Mouse (Mus musculus) lung, embryonic 14.5 days (tissue): ENCODE results near the gene Sppl2b. TPM values are rescaled to one million over a fixed set of nuclear protein-coding genes. Genes with fewer than 3 reads are reported as not detected.
"Not testable (repeated sequence)": the region's sequence is repeated elsewhere in the genome, so short reads cannot be mapped to it uniquely, and the experiment has no call there.

Experiments
- ATAC-seq: fragments of 200-750 bp; cut with Nextera tagmentation; 2 replicates; pipeline ENCODE4 v1.8.0; 2017; ENCODE audit warnings: mild to moderate bottlenecking, moderate TSS enrichment, moderate library complexity; ENCODE audit not compliant: insufficient read depth
- DNase-seq: peaks from one replicate; pipeline ENCODE4 v3.0.0-alpha.2; 2015
- H3K27ac ChIP-seq: fragments of 300-500 bp; sonication (generic); 2 replicates; pipeline ENCODE4 v1.5.1; 2014; ENCODE audit warnings: low read depth, mild to moderate bottlenecking, moderate library complexity
- H3K27me3 ChIP-seq: fragments of 300-500 bp; sonication (generic); 2 replicates; pipeline ENCODE4 v1.6.1; 2014; ENCODE audit warnings: low read length, control low read depth; ENCODE audit not compliant: insufficient read depth
- H3K36me3 ChIP-seq: fragments of 300-500 bp; sonication (generic); 2 replicates; pipeline ENCODE4 v1.6.1; 2014; ENCODE audit warnings: control low read depth; ENCODE audit not compliant: insufficient read depth
- H3K4me1 ChIP-seq: fragments of 300-500 bp; sonication (generic); 2 replicates; pipeline ENCODE4 v1.6.1; 2014; ENCODE audit warnings: antibody characterized with exemption, control low read depth; ENCODE audit not compliant: insufficient read depth
- H3K4me2 ChIP-seq: fragments of 300-500 bp; sonication (generic); 2 replicates; pipeline ENCODE4 v1.6.1; 2014; ENCODE audit warnings: mild to moderate bottlenecking
- H3K4me3 ChIP-seq: fragments of 300-500 bp; sonication (generic); 2 replicates; pipeline ENCODE4 v1.5.1; 2014; ENCODE audit warnings: low read depth, low read length
- H3K9ac ChIP-seq: fragments of 300-500 bp; sonication (generic); 2 replicates; pipeline ENCODE4 v1.6.1; 2014
- H3K9me3 ChIP-seq: fragments of 300-500 bp; sonication (generic); 2 replicates; pipeline ENCODE4 v1.6.1; 2016; ENCODE audit warnings: low read depth, low read length, control low read depth
- CTCF ChIP-seq: IDR thresholded peaks from 2 replicates; pipeline ENCODE4 v1.5.1; 2016; ENCODE audit warnings: antibody characterized with exemption, low read depth
- WGBS: fragments of 180-500 bp; shearing (Covaris S2); extraction: QIAGEN DNeasy Blood & Tissue Kit; methylation state at CpG from one replicate; pipeline ENCODE4 v1.1.7; 2014; 5-methylcytosine and 5-hydroxymethylcytosine counted together
- polyA plus RNA-seq: library from polyadenylated mRNA; unstranded; fragments of >200 nt; fragmentation: Nextera tagmentation; extraction: Ambion mirVana; gene quantifications from 2 replicates; pipeline ENCODE4 v1.2.1, GENCODE M21; 2014

Gene Sppl2b
- polyA plus RNA-seq, 1 experiment from 2014 or later, result 38.7 TPM

- Histone ChIP-seq H3K4me2 (peak overlapping the region; percentile 91), H3K9ac (peak overlapping the region; percentile 40), H3K4me3 (peak overlapping the region; percentile 47), H3K36me3 (peaks cover 14% of the 10 kb centered on the region), H3K27ac (0 out of 2 replicates have a peak overlapping the region, but pooled peaks have one; percentile 13), H3K9me3 (no peaks in the 10 kb centered on the region), H3K4me1 (peaks cover 19% of the 10 kb centered on the region), H3K27me3 (peaks cover 12% of the 10 kb centered on the region)
- ATAC-seq, result no peak
- 9% methylated on average over 18 of the region's 18 CpGs for WGBS
- DNase-seq, result no peak
- TF ChIP-seq CTCF, result no peak
These were observed 46.0 kb upstream of the Sppl2b start for GRCm38 (mm10) chr10:80808985-80809632.

DNA sequence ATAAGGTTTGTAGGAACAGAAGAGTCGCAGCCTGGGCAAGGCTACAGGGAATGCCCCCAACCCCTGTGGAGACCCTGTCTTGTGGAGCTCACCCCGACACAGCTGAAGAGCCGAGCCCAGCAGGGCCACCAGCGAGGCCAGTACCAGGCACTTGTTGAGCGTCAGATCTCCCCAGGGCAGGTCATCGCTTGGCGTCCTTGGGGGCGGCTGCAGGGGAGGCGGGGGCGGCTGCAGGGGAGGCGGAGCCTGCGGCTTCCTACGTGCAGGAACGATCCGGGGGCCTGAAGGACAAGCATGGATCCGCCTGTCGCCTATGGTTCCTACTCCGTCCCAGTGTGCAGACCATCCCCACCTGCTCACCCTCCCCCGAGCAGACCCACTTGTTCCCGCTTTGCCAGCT, 45.0 kb upstream of the Sppl2b start:
- Histone ChIP-seq H3K9ac (no peak overlapping the region), H3K4me3 (peak overlapping the region; percentile 6; the same call in 1 of the 2 replicates), H3K4me1 (peaks cover 19% of the 10 kb centered on the region), H3K27ac (no peak overlapping the region), H3K27me3 (peaks cover 12% of the 10 kb centered on the region), H3K9me3 (no peaks in the 10 kb centered on the region), H3K36me3 (peaks cover 4% of the 10 kb centered on the region), H3K4me2 (peak overlapping the region; percentile 39)
- 7% methylated on average over 20 of the region's 20 CpGs for WGBS
- DNase-seq, result no peak
- no peak for ATAC-seq
- no peak for TF ChIP-seq CTCF

DNA sequence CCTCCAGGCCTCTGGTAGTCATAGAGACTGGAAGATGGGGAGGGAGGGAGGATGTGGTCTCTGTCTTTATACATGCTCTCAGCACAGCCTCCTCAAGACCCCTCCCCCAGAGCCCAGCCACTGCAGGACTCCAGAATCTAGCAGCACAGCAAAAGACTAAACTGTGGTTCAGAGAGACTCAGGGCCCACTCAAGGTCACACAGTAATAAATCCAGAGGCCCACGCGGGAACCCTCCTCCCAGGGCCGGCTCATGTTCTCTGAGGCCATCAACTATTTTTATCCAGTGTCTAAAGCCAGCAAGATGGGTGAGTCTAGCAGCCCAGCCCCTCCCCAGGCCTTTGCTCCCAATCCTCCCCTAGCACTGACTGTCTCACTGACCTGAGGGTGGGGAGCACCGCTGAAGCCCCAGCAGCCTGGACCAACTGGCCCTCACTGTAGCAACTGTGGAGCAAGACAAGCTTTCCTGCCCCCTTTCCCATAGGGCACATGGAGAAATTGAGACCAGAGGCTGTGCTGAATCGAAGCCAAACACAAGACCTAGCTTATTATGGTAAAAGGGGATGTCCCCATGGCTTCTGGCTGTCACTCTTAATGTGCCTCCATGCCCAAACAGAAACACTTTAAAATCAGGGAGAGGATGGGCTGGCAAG, 42.6 kb upstream of the Sppl2b start:
- Histone ChIP-seq H3K4me3 (no peak overlapping the region), H3K27me3 (peaks cover 8% of the 10 kb centered on the region), H3K27ac (no peak overlapping the region), H3K4me2 (no peak overlapping the region), H3K9me3 (no peaks in the 10 kb centered on the region), H3K4me1 (peaks cover 12% of the 10 kb centered on the region), H3K36me3 (no peaks in the 10 kb centered on the region), H3K9ac (no peak overlapping the region)
- 42% methylated on average over 5 of the region's 5 CpGs for WGBS
- DNase-seq, result no peak
- no peak for ATAC-seq
- TF ChIP-seq CTCF, result no peak

- no peaks in the 10 kb centered on the region for H3K36me3 ChIP-seq
- no peak for TF ChIP-seq CTCF
- no peaks in the 10 kb centered on the region for H3K9me3 ChIP-seq
- ATAC-seq, result no peak
- peaks cover 4% of the 10 kb centered on the region for H3K4me1 ChIP-seq
- 63% methylated on average over 4 of the region's 4 CpGs for WGBS
- no peak for DNase-seq
- no peak within 1 kb of the TSS for H3K4me2 ChIP-seq
- H3K9ac ChIP-seq, result no peak within 1 kb of the TSS
- peaks cover 8% of the 10 kb centered on the region for H3K27me3 ChIP-seq
- no peak within 1 kb of the TSS for H3K4me3 ChIP-seq
- H3K27ac ChIP-seq, result no peak within 1 kb of the TSS
These were observed 41.7 kb upstream of the Sppl2b start, which contains the start of gene Jsrp1 for GRCm38 (mm10) chr10:80813366-80813765. TSS of gene Jsrp1 (minus strand) at chr10:80813498.

DNA sequence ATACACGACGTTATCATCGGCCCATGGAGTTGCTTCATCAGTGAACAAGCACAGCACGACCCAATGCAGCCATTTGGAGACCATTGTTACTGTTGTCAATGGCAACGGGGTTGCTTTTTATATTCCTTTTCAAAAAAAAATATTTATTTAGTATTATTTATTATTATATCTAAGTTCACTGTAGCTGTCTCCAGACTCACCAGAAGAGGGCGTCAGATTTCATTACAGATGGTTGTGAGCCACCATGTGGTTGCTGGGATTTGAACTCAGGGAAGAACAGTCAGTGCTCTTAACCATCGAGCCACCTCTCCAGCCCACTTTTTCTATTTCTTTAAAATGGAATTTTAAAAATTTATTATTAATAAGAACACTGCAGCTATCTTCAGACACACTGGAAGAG, 40.3 kb upstream of the Sppl2b start:
- Histone ChIP-seq H3K27ac (no peak overlapping the region), H3K4me3 (no peak overlapping the region), H3K4me1 (no peaks in the 10 kb centered on the region; the same call in 1 of the 2 replicates), H3K9me3 (no peaks in the 10 kb centered on the region), H3K27me3 (peaks cover 7% of the 10 kb centered on the region), H3K4me2 (no peak overlapping the region), H3K9ac (no peak overlapping the region), H3K36me3 (no peaks in the 10 kb centered on the region)
- DNase-seq (no peak), ATAC-seq (no peak)
- WGBS, result 60% methylated on average over 7 of the region's 7 CpGs
- no peak for TF ChIP-seq CTCF

GRCm38 (mm10) chr10:80816303-80816702, 38.8 kb upstream of the Sppl2b start:
- not testable (repeated sequence) for H3K9ac ChIP-seq, H3K27me3 ChIP-seq, ATAC-seq, H3K9me3 ChIP-seq, DNase-seq, H3K4me1 ChIP-seq, H3K27ac ChIP-seq, H3K4me3 ChIP-seq, H3K4me2 ChIP-seq, H3K36me3 ChIP-seq
- WGBS, result 79% methylated on average over 3 of the region's 3 CpGs

DNA sequence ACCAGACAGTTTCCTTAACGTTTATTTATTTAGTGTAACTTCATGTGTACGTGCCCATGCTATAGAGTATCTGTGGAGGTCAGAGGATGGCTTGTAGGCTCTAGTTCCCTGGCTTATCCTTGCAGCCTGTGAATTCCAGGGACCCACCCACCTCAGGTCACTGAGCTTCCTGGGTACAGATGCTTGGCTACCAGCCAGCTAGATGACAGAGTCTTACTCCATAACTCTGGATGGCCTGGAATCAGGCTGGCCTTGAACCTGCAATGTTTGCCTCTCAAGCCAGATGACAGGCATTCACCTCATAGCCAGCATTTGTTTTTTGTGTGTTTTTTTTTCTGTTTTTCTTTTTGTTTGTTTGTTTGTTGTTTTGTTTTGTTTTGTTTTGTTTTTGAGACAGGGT, 37.9 kb upstream of the Sppl2b start:
- Histone ChIP-seq H3K9me3 (no peaks in the 10 kb centered on the region), H3K27me3 (no peaks in the 10 kb centered on the region), H3K9ac (no peak overlapping the region), H3K4me1 (no peaks in the 10 kb centered on the region), H3K36me3 (no peaks in the 10 kb centered on the region), H3K27ac (no peak overlapping the region), H3K4me2 (no peak overlapping the region), H3K4me3 (no peak overlapping the region)
- DNase-seq (no peak), ATAC-seq (no peak)
- 42% methylated on average over 2 of the region's 2 CpGs for WGBS
- TF ChIP-seq CTCF, result no peak
